Mouse (Mus musculus): ENCODE data around the gene Camkk2. TPM values are rescaled to one million over a fixed set of nuclear protein-coding genes. Genes with fewer than 3 reads are reported as not detected.
A peak's percentile ranks its signal among the peaks of the same experiment; 100 is the strongest.

The Camkk2 gene
- polyA plus RNA-seq, 1 experiment from 2014 or later = 36.2 TPM

GRCm38 (mm10) chr5:122690486-122690885 is 88.7 kb downstream of the Camkk2 start:
- DNase-seq (no peak), ATAC-seq (ENCODE audit: insufficient read depth) (no peak)
- H3K4me1 ChIP-seq (ENCODE audit: insufficient read depth) = no peaks in the 10 kb centered on the region
- H3K27ac ChIP-seq (ENCODE audit: low read depth) = no peak overlapping the region
- H3K9ac ChIP-seq = no peak overlapping the region
- 50% methylated on average over 6 of the region's 6 CpGs for WGBS
- no peaks in the 10 kb centered on the region for H3K36me3 ChIP-seq (ENCODE audit: insufficient read depth)
- H3K4me2 ChIP-seq = no peak overlapping the region
- H3K9me3 ChIP-seq (ENCODE audit: low read depth, low read length) = no peaks in the 10 kb centered on the region
- no peak for TF ChIP-seq CTCF (IDR thresholded peaks at IDR 0.05; ENCODE audit: low read depth)
- H3K4me3 ChIP-seq (ENCODE audit: low read depth, low read length) = no peak overlapping the region
- H3K27me3 ChIP-seq (ENCODE audit: insufficient read depth, low read length) = no peaks in the 10 kb centered on the region

GRCm38 (mm10) chr5:122689153-122689552 is 90.1 kb downstream of the Camkk2 start:
- no peak for TF ChIP-seq CTCF (IDR thresholded peaks at IDR 0.05; ENCODE audit: low read depth)
- H3K27me3 ChIP-seq (ENCODE audit: insufficient read depth, low read length) = no peaks in the 10 kb centered on the region
- no peaks in the 10 kb centered on the region for H3K36me3 ChIP-seq (ENCODE audit: insufficient read depth)
- ATAC-seq (ENCODE audit: insufficient read depth) = no peak
- no peaks in the 10 kb centered on the region for H3K9me3 ChIP-seq (ENCODE audit: low read depth, low read length)
- no peak for DNase-seq
- H3K27ac ChIP-seq (ENCODE audit: low read depth) = no peak overlapping the region
- no peaks in the 10 kb centered on the region for H3K4me1 ChIP-seq (ENCODE audit: insufficient read depth)
- H3K4me2 ChIP-seq = no peak overlapping the region
- WGBS = 83% methylated on average over 7 of the region's 7 CpGs
- H3K9ac ChIP-seq = no peak overlapping the region
- H3K4me3 ChIP-seq (ENCODE audit: low read depth, low read length) = no peak overlapping the region

- WGBS = 64% methylated on average over 4 of the region's 4 CpGs
- H3K4me2 ChIP-seq = no peak overlapping the region
- no peak for TF ChIP-seq CTCF (IDR thresholded peaks at IDR 0.05; ENCODE audit: low read depth)
- DNase-seq (peak; percentile 72), ATAC-seq (ENCODE audit: insufficient read depth) (no peak)
- no peaks in the 10 kb centered on the region for H3K9me3 ChIP-seq (ENCODE audit: low read depth, low read length)
- no peak overlapping the region for H3K9ac ChIP-seq
- H3K27ac ChIP-seq (ENCODE audit: low read depth) = no peak overlapping the region
- no peaks in the 10 kb centered on the region for H3K4me1 ChIP-seq (ENCODE audit: insufficient read depth)
- no peak overlapping the region for H3K4me3 ChIP-seq (ENCODE audit: low read depth, low read length)
- no peaks in the 10 kb centered on the region for H3K36me3 ChIP-seq (ENCODE audit: insufficient read depth)
- H3K27me3 ChIP-seq (ENCODE audit: insufficient read depth, low read length) = no peaks in the 10 kb centered on the region
These were observed 91.8 kb downstream of the Camkk2 start for GRCm38 (mm10) chr5:122687391-122687790.

- H3K9ac ChIP-seq = no peak overlapping the region
- H3K27ac ChIP-seq (ENCODE audit: low read depth) = no peak overlapping the region
- H3K4me1 ChIP-seq (ENCODE audit: insufficient read depth) = no peaks in the 10 kb centered on the region
- WGBS = 66% methylated on average over 10 of the region's 10 CpGs
- ATAC-seq (ENCODE audit: insufficient read depth) (no peak), DNase-seq (no peak)
- no peaks in the 10 kb centered on the region for H3K27me3 ChIP-seq (ENCODE audit: insufficient read depth, low read length)
- no peaks in the 10 kb centered on the region for H3K36me3 ChIP-seq (ENCODE audit: insufficient read depth)
- no peak overlapping the region for H3K4me2 ChIP-seq
- H3K9me3 ChIP-seq (ENCODE audit: low read depth, low read length) = no peaks in the 10 kb centered on the region
- no peak overlapping the region for H3K4me3 ChIP-seq (ENCODE audit: low read depth, low read length)
- no peak for TF ChIP-seq CTCF (IDR thresholded peaks at IDR 0.05; ENCODE audit: low read depth)
These were observed 95.3 kb downstream of the Camkk2 start for GRCm38 (mm10) chr5:122683926-122684325.

- no peak overlapping the region for H3K4me3 ChIP-seq (ENCODE audit: low read depth, low read length)
- 79% methylated on average over 12 of the region's 12 CpGs for WGBS
- no peaks in the 10 kb centered on the region for H3K36me3 ChIP-seq (ENCODE audit: insufficient read depth)
- no peak for TF ChIP-seq CTCF (IDR thresholded peaks at IDR 0.05; ENCODE audit: low read depth)
- no peak for ATAC-seq (ENCODE audit: insufficient read depth)
- no peak overlapping the region for H3K27ac ChIP-seq (ENCODE audit: low read depth)
- no peak overlapping the region for H3K9ac ChIP-seq
- H3K4me2 ChIP-seq = no peak overlapping the region
- H3K27me3 ChIP-seq (ENCODE audit: insufficient read depth, low read length) = no peaks in the 10 kb centered on the region
- H3K4me1 ChIP-seq (ENCODE audit: insufficient read depth) = no peaks in the 10 kb centered on the region
- DNase-seq = no peak
- no peaks in the 10 kb centered on the region for H3K9me3 ChIP-seq (ENCODE audit: low read depth, low read length)
These were observed 97.9 kb downstream of the Camkk2 start for GRCm38 (mm10) chr5:122681276-122681675.

Small RNA genes within 50 kb of the gene (microRNA-seq; reads per million reads assigned to microRNA genes)
- gene Mir8115 (ENCODE audit: borderline number of aligned reads) = not detected

Other genes with a start within 250 kb of the Camkk2 start
- 38.4 and 39.6 TPM in 2 replicates for gene Ift81, start 164.9 kb downstream of the Camkk2 start, polyA plus RNA-seq (2014; fragmentation: Nextera tagmentation; extraction: Ambion mirVana)
- gene P2rx7, start 135.5 kb downstream of the Camkk2 start, polyA plus RNA-seq (2014; fragmentation: Nextera tagmentation; extraction: Ambion mirVana) = 1.3 and 2.7 TPM in 2 replicates
- gene P2rx4, start 71.9 kb downstream of the Camkk2 start, polyA plus RNA-seq (2014; fragmentation: Nextera tagmentation; extraction: Ambion mirVana) = 13.1 and 15.7 TPM in 2 replicates
- gene Anapc5, start 41.9 kb upstream of the Camkk2 start, polyA plus RNA-seq (2014; fragmentation: Nextera tagmentation; extraction: Ambion mirVana) = 459 and 472 TPM in 2 replicates
- 29.8 and 33.5 TPM in 2 replicates for gene Rnf34, start 70.6 kb upstream of the Camkk2 start, polyA plus RNA-seq (2014; fragmentation: Nextera tagmentation; extraction: Ambion mirVana)
- 38.5 and 46.7 TPM in 2 replicates for gene Kdm2b, start 210.4 kb upstream of the Camkk2 start, polyA plus RNA-seq (2014; fragmentation: Nextera tagmentation; extraction: Ambion mirVana)
- gene Orai1, start 235.7 kb upstream of the Camkk2 start, polyA plus RNA-seq (2014; fragmentation: Nextera tagmentation; extraction: Ambion mirVana) = 16.8 and 18.2 TPM in 2 replicates